Mouse (Mus musculus): ENCODE measurements around the gene Elovl6.

DNA sequence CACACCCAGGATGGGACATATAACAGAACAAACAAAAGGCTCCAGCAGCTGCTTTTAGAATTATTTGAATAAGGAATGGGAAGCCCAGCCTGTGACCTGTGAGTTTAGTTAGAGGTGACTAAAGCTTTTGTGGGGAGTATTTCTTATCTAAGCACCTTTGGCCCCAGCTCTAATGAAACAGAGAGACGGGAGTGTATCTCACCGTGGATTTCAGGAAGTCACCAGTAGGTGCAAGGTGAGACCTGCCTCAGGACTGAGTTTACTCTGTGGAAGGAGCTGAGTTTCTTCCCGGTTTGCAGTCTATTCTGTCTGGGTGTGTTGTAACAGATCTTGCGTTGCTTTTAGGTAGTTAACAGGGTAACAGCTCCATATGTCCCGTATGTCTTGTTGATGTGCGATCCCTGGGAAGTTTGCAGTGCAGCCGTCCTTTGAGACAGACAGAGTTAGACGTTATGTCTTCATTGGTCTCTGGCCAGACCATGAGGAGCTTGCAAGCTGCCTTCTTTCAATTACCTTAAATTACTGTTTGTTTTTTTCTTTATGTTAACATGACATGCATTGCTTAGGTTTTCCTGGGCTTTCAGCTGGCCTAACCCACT, 15.8 kb downstream of the Elovl6 start:
- TF ChIP-seq POLR2A (IDR thresholded peaks at IDR 0.05; ENCODE audit: borderline replicate concordance, low read depth, low read length) (no peak), CTCF (IDR thresholded peaks at IDR 0.05; ENCODE audit: low read depth, low read length) (no peak)
